Mouse (Mus musculus) heart, embryonic 16.5 days (tissue): ENCODE measurements around the gene Slx1b. TPM values are rescaled to one million over a fixed set of nuclear protein-coding genes. Genes with fewer than 3 reads are reported as not detected.

Experiments used
- ATAC-seq: fragments of 200-750 bp; cut with Nextera tagmentation; replicated peaks from 2 replicates; pipeline ENCODE4 v1.8.0; 2017; ENCODE audit warnings: moderate number of reproducible peaks; ENCODE audit not compliant: insufficient read depth, low FRiP score; ENCODE audit errors: extremely low read depth
- H3K27ac ChIP-seq: fragments of 300-500 bp; sonication (generic); 2 replicates; pipeline ENCODE4 v1.5.1; 2014; ENCODE audit warnings: mild to moderate bottlenecking, low read length, control low read depth, moderate library complexity
- H3K27me3 ChIP-seq: fragments of 300-500 bp; sonication (generic); 2 replicates; pipeline ENCODE4 v1.6.1; 2014; ENCODE audit warnings: low read length, mixed read lengths; ENCODE audit not compliant: control insufficient read depth, insufficient read depth
- H3K36me3 ChIP-seq: fragments of 300-500 bp; sonication (generic); 2 replicates; pipeline ENCODE4 v1.6.1; 2014; ENCODE audit not compliant: control insufficient read depth, insufficient read depth
- H3K4me1 ChIP-seq: fragments of 300-500 bp; sonication (generic); 2 replicates; pipeline ENCODE4 v1.6.1; 2014; ENCODE audit warnings: low read length, mixed read lengths; ENCODE audit not compliant: control insufficient read depth, insufficient read depth
- H3K4me2 ChIP-seq: fragments of 300-500 bp; sonication (generic); 2 replicates; pipeline ENCODE4 v1.6.1; 2014; ENCODE audit warnings: low read depth, mild to moderate bottlenecking, control low read depth, low read length
- H3K4me3 ChIP-seq: fragments of 300-500 bp; sonication (generic); 2 replicates; pipeline ENCODE4 v1.5.1; 2014; ENCODE audit warnings: mild to moderate bottlenecking, control low read depth, low read length
- H3K9ac ChIP-seq: fragments of 300-500 bp; sonication (generic); 2 replicates; pipeline ENCODE4 v1.6.1; 2014; ENCODE audit warnings: low read length, control low read depth
- H3K9me3 ChIP-seq: fragments of 300-500 bp; sonication (generic); replicated peaks from 2 replicates; pipeline ENCODE4 v1.6.1; 2016; ENCODE audit warnings: low read length; ENCODE audit not compliant: control insufficient read depth
- WGBS: fragments of 180-500 bp; shearing (Covaris S2); extraction: QIAGEN DNeasy Blood & Tissue Kit; methylation state at CpG from one replicate; pipeline ENCODE4 v1.1.7; 2014; 5-methylcytosine and 5-hydroxymethylcytosine counted together
- polyA plus RNA-seq: library from polyadenylated mRNA; unstranded; fragments of >200 nt; fragmentation: Nextera tagmentation; extraction: Ambion mirVana; gene quantifications from 2 replicates; pipeline ENCODE4 v1.2.1, GENCODE M21; 2015

Gene Slx1b
- polyA plus RNA-seq, 1 experiment from 2014 or later: 6.6 TPM

DNA sequence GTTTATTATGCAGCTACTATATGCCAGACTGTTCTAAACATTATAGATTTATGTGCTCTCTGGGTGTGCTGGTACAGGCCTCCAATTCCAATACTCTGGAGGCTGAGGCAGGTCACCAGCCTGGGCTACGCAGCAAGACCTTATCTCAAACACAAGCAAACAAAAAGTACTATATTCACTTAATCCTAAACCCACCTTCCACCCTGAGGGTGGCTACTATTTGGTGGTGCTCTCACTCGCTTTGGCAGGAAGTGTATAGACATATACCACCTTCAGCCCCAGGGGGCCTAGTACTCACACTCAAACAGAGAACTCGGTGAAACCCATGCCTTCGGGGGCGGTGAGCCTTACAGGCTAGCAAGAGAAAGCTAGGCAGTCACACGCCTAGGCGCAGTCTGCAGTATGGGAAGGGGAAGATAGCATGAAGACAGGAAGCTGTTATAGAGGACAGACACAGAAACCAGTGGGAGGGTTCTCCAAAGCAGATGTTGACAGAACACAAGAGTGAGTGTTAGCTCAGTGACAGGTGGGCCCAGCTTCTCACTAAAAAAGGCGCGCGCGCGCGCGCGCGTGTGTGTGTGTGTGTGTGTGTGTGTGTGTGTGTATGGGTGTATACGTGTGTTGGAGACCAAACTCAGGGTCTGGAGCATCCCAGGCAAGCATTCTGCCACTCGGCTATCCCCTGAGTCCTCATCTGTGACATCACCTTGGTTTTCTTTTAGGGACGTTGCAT, 12.0 kb upstream of the Slx1b start, which contains the start of gene Coro1a:
TSS of gene Coro1a (minus strand) at position 346 of the 733 bp plus-strand sequence.
- 0 out of 2 replicates have a peak, but pooled peaks have one; percentile 15 for ATAC-seq
- no peaks in the 10 kb centered on the region for H3K36me3 ChIP-seq
- H3K9me3 ChIP-seq: peaks cover 6% of the 10 kb centered on the region; the same call in 1 of the 2 replicates
- no peak within 1 kb of the TSS for H3K4me3 ChIP-seq
- H3K27me3 ChIP-seq: peaks cover 25% of the 10 kb centered on the region
- H3K4me1 ChIP-seq: peaks cover 10% of the 10 kb centered on the region
- H3K9ac ChIP-seq: no peak within 1 kb of the TSS
- H3K27ac ChIP-seq: peak within 1 kb of the TSS; percentile 66
- WGBS: 74% methylated on average over 19 of the region's 19 CpGs
- H3K4me2 ChIP-seq: no peak within 1 kb of the TSS

GRCm38 (mm10) chr7:126704121-126704980, 8.8 kb upstream of the Slx1b start:
- Histone ChIP-seq H3K4me3 (peak overlapping the region; percentile 49), H3K9me3 (peaks cover 6% of the 10 kb centered on the region; the same call in 1 of the 2 replicates), H3K27ac (peak overlapping the region; percentile 62), H3K4me2 (peak overlapping the region; percentile 63), H3K4me1 (peaks cover 16% of the 10 kb centered on the region), H3K27me3 (peaks cover 25% of the 10 kb centered on the region), H3K36me3 (no peaks in the 10 kb centered on the region), H3K9ac (peak overlapping the region; percentile 58; the same call in 1 of the 2 replicates)
- peak; percentile 59 for ATAC-seq
- 2% methylated on average over 39 of the region's 39 CpGs for WGBS

DNA sequence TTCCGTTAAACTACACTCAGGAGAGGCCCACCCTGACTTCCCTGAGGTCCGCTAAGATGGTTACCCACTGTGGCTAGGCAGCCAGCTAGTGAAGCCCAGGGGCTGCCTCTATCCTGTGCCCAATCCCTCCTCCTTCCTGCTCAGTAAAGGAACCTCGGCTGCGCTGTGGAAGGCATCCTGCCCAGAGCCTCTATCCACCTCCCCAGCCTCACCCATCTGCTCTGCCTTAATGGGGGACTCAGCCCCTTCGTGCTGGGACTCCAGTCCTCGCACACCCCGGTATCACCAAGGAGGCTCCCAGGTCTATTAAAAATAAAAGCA, 8.1 kb upstream of the Slx1b start:
- H3K4me2 ChIP-seq: no peak overlapping the region
- peaks cover 25% of the 10 kb centered on the region for H3K27me3 ChIP-seq
- no peaks in the 10 kb centered on the region for H3K9me3 ChIP-seq
- H3K27ac ChIP-seq: peak overlapping the region; percentile 34; the same call in 1 of the 2 replicates
- 15% methylated on average over 7 of the region's 7 CpGs for WGBS
- H3K36me3 ChIP-seq: no peaks in the 10 kb centered on the region
- H3K4me3 ChIP-seq: peak overlapping the region; percentile 49
- peak overlapping the region; percentile 62 for H3K9ac ChIP-seq
- H3K4me1 ChIP-seq: peaks cover 16% of the 10 kb centered on the region
- ATAC-seq: no peak

DNA sequence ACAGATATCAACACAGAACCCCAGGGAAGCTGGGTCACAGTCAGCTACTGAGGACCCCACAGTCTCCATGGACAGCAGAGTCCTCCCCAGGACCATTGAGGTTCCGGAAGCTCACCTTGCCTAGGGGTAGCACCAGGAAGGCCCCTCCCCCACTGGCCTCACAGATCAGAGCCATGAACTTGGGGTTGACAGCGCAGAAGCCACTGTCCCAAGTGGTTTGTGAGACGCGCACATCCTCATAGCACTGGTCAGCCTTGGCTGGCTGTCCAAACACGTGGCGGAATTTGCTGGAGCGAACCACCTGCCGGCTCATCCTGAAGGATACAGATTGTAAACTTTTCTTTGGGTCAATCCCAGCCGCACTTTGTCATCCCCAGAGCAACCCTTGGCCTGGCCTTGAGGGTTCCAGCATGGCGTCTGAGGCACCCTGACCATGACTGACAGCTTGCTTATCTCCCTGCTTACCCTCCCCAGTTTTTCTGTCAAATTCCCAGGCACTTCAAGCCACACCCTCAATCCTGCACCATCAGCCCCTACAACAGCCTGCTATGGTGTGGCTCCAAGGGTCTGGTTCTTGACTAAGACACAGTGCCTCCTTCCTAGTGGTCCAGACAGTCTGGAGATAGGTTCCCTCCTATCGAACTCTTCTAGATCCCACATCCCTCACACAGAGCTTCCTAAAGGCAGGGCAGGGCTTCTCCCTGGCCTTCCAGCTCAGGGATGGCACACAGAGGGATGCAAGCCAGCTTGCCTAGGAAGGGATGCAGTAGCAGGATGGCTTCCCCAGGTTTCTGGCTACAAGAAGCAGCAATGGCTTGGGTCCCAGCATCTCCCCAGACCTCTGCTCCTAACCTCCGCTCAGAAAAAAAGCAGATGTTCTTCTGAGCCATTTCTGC, 7.5 kb upstream of the Slx1b start:
- Histone ChIP-seq H3K9ac (peak overlapping the region; percentile 62), H3K9me3 (no peaks in the 10 kb centered on the region), H3K27me3 (peaks cover 25% of the 10 kb centered on the region), H3K36me3 (no peaks in the 10 kb centered on the region), H3K4me1 (peaks cover 16% of the 10 kb centered on the region), H3K27ac (peak overlapping the region; percentile 34), H3K4me3 (peak overlapping the region; percentile 49), H3K4me2 (peak overlapping the region; percentile 11)
- ATAC-seq: no peak
- WGBS: 69% methylated on average over 12 of the region's 12 CpGs

GRCm38 (mm10) chr7:126702358-126702757, 6.8 kb upstream of the Slx1b start:
- no peak for ATAC-seq
- Histone ChIP-seq H3K36me3 (no peaks in the 10 kb centered on the region), H3K27me3 (peaks cover 25% of the 10 kb centered on the region), H3K27ac (peak overlapping the region; percentile 64; the same call in 1 of the 2 replicates), H3K4me3 (peak overlapping the region; percentile 49), H3K4me2 (peak overlapping the region; percentile 61), H3K9me3 (no peaks in the 10 kb centered on the region), H3K4me1 (peaks cover 16% of the 10 kb centered on the region), H3K9ac (no peak overlapping the region)
- WGBS: 68% methylated on average over 6 of the region's 6 CpGs

GRCm38 (mm10) chr7:126701559-126702357, 6.2 kb upstream of the Slx1b start:
- peak overlapping the region; percentile 64; the same call in 1 of the 2 replicates for H3K27ac ChIP-seq
- WGBS: 53% methylated on average over 24 of the region's 24 CpGs

DNA sequence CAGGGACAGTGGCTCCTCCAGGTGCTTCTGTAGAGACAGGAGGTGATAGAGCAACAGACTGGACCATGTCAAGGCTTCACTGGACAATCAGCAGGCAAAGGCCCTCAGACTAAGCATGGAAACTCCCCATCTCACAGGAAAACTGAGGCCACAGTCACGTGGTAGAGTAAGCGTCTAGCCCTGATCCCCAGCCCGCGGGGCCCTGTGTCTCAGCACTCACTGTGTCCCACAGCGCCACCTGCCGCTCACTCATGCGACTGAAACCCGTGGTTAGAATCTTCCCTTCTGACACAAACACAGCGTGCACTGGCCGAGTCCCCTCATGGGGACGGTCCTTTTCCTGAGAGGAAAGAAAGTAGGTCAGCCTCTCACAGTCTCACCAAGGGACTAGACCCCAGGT, 5.5 kb upstream of the Slx1b start:
- peak overlapping the region; percentile 34 for H3K4me3 ChIP-seq
- peak overlapping the region; percentile 61 for H3K4me2 ChIP-seq
- H3K9me3 ChIP-seq: no peaks in the 10 kb centered on the region
- peak overlapping the region; percentile 60 for H3K9ac ChIP-seq
- H3K4me1 ChIP-seq: peaks cover 27% of the 10 kb centered on the region
- H3K27me3 ChIP-seq: peaks cover 25% of the 10 kb centered on the region
- no peaks in the 10 kb centered on the region for H3K36me3 ChIP-seq
- peak; percentile 39 for ATAC-seq
- WGBS: 0% methylated on average over 11 of the region's 11 CpGs
- H3K27ac ChIP-seq: no peak overlapping the region

More at GRCm38 (mm10) chr7:126701559-126702357, 6.2 kb upstream of the Slx1b start:
- H3K4me3 ChIP-seq: peak overlapping the region; percentile 34
- no peaks in the 10 kb centered on the region for H3K9me3 ChIP-seq
- H3K4me2 ChIP-seq: peak overlapping the region; percentile 61
- ATAC-seq: no peak
- peak overlapping the region; percentile 60 for H3K9ac ChIP-seq
- H3K27me3 ChIP-seq: peaks cover 25% of the 10 kb centered on the region
- no peaks in the 10 kb centered on the region for H3K36me3 ChIP-seq
- H3K4me1 ChIP-seq: peaks cover 21% of the 10 kb centered on the region
